Mouse (Mus musculus) spleen, postnatal 36 days (tissue): Measurements from ENCODE around the gene Syne1.

Experiments used
- DNase-seq, 2 experiments: peaks; one replicate each; pipeline ENCODE4 v3.0.0; 2022; ENCODE audit warnings: low spot score in 2 of 2, mixed read lengths in 1 of 2

Syne1 gene

DNA sequence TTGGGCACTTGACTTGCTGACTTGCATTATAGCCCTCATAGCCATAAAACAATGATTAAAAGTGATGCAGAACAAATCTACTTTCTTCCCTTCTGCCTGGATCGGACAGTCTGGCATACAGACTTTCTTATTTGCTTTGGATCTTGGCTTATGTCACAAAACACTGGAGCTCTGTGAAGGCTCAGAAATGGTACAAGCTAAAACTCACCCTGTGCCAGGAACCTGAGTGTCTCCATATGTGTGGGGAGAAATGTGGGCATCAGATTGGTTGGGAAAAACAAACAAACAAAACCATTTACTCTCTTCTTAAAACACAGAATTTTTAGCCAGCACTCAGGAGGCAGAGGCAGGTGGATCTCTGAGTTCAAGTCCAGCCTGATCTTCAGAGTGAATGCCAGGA lies 30.6 kb downstream of the Syne1 start:
- DNase-seq, result no peak

DNA sequence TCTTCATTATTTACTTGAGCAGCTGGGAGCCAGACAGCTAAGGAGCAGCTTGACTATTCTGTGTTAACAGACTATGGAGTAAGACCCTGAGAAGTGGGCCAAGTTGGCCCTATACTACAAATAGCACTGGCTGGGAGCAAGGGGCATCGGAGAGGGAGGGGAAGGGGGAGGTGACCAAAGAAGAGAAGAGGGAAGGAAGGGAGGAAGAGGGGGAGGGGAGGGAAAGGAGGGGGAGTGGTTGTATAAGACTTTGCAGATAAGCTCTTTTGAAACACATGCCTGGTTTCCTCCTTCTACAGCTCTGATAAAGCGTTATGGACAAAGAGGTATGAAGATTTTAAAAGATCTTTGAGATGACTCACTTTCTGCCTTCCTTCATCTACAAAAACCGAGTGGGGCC lies 36.0 kb downstream of the Syne1 start:
- DNase-seq, result no peak

DNA sequence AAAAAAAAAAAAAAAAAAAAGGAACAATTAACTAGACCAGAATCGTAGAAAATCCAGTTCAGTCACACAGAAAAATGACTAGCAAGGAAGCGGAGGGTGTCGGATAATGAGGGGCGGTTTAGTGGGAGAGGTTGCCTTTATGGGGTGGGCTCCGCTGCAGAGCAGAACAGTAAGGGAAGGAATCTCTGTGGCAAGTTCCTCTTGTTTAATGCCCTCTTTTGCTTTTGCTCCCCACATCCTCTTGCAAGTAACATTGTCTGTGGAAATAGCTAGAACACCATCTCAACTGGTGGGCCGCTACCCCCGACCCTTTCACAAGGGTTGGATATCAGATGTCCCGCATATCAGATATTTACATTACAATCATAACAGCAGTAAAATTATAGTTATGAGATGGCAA lies 37.1 kb downstream of the Syne1 start:
- no peak for DNase-seq

DNA sequence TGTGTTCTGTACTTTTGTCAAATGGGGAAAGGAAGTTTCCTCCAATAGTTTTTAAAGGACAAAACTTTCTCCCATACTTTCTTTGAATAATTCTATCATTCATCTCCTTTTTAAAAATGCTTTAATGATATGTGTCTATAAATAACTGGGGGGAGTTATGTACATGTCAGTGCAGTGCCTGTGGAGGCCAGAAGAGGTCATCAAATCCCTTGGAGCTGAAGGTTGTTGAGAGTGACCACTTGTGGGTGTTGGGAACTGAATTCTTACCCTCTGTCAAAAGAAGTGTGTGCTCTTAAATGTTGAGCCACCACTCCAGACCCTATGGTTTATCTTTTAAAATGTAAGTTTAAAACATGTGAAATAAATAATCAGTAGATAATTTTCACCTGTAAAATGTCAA lies 39.0 kb downstream of the Syne1 start:
- peak; percentile 5 to 6 for DNase-seq

GRCm38 (mm10) chr10:5511403-5511802 lies 39.9 kb downstream of the Syne1 start:
- DNase-seq, result no peak

- DNase-seq, result no peak
Observed at GRCm38 (mm10) chr10:5507478-5507877, 43.8 kb downstream of the Syne1 start.

DNA sequence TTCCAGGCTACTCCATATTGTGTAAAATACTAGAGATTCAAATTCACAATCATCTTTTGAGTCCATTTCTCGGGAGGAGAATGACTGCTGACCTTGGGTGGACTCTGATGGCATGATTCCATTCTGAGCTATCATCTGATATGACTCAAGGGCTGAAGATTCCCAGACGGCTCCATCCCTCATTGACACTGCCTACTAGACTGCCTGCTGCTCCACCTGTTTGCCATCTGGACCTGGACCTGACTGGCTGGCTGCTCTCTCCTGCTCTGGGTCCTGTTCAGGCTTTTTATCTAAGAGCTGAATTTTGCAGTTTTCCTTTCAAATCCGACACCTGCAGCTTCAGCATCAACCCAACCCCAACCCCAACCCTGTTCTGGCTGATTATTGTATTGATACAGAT lies 46.5 kb downstream of the Syne1 start:
- no peak for DNase-seq

DNA sequence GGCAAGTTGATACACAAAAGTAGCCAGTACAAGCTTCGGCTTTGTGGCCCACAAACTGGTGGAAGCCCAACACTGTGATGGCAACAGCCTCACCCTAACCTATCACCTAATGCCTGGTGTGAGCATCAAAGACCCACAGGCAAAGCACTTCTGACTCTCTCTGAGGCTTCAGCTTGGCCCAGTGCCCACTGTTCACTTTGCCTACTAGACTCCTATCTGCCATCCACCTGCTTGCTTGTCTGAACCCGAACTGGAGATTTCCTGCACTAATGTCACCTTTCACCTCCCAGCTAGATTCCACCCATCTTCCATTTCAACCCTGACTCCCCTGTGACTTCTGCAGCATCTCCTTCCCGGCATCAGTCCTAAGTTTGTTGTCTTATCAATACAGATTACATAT lies 47.4 kb downstream of the Syne1 start:
- no peak for DNase-seq

GRCm38 (mm10) chr10:5499684-5500369 lies 51.5 kb downstream of the Syne1 start:
- peak in 1 of 2 experiments; percentile 18 for DNase-seq

- DNase-seq, result no peak
Observed at GRCm38 (mm10) chr10:5497859-5498258, 53.4 kb downstream of the Syne1 start.

DNA sequence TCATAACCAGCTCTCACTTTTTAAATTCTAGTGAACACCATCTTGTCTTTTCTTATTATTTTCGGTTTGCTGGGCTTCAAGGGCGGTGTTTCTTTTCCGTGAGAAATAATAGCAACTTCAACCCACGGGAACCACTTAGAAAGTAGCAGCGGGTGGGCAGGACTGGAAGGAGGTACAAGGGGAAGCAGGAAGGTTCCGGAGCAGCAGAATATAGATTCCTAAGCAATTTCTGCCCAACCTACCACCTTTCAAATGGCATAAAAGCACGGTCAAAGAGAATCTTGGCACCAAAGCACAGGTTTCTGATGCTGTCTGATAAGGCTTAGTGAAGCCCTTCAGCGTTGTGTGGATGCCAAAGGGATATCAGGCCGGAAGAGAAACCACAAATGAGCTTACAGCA lies 60.2 kb downstream of the Syne1 start:
- no peak for DNase-seq

DNA sequence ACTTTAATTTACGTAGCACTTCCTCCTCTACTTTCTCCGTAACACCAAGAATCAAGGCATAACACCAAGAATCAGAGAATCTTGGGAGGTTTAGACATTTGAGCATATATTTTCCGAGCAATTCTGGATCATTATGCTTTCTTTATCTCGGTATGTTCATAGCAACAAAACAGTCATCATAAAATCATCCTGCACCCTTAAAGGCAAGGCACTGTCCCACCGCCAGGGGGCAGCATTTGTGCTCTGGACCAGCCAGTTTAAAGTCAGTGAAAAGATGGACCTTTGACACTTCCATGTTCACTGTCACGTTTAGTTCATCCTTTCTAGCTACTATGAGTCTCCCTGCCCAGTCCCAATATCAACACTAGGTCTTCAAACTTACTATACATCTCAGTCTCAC lies 61.3 kb downstream of the Syne1 start:
- peak in 1 of 2 experiments; percentile 8 for DNase-seq

GRCm38 (mm10) chr10:5488097-5488496 lies 63.2 kb downstream of the Syne1 start:
- DNase-seq, result no peak

GRCm38 (mm10) chr10:5480552-5481550 lies 70.4 kb downstream of the Syne1 start:
- DNase-seq, result no peak

GRCm38 (mm10) chr10:5480097-5480496 lies 71.2 kb downstream of the Syne1 start:
- no peak for DNase-seq

- DNase-seq, result no peak
Observed at GRCm38 (mm10) chr10:5468638-5469037, 82.6 kb downstream of the Syne1 start.

DNA sequence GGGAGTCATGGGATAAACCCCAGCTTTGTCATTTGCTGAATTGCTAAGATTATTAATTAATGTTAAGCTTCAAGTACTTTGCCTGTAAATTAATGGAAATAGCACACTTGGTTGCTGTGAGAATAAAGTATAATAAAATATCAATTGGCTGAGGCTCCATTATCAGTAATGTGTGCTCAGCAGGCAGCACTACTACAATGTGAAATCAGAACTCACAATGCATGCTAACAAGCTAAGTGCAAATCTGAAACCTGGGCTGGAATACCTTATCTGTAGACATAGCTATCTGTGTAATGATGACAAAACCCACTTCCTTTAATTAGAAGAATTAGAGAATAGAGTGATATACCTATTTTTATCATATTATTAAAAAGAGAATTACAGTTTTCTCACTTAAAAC lies 97.5 kb downstream of the Syne1 start:
- no peak for DNase-seq

DNA sequence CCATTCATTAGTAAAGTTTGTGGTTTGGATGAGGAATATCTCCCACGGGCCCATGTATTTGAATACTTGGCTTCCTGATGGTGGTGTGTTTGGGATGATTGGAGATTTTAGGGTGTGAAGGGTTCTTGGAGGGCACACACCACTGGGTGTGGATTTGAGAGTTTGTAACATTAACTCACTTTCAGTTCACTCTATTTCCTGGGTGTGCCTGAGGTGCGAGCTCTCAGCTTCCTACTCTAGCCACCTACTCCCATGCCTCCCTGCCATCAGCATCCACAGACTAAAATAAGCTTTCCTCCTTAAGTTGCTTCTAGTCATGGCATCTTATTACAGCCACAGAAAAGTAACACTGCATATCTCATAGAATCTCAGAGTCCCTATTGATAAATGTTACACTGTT lies 101.3 kb downstream of the Syne1 start:
- DNase-seq, result no peak

GRCm38 (mm10) chr10:5447950-5448716 lies 103.1 kb downstream of the Syne1 start:
- peak; percentile 2 to 4 for DNase-seq

DNA sequence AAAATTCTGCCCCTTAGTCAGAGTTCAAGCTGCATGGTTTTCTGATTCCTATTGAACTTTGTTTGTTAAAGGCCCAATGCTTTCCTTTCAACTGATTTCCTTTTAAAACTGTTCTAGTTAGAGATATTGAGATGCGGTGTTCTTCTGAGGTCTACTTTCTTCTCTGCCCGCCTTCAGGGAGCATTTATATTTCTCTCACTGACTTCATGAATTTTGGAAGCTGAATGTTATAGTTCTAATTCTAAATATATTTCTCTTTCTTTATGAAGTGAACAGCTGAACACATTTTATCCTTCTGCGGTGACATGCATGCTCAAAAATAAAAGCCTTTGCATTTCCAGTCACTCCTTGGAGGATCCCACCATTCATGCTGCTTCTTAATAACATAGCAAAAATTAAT lies 106.0 kb downstream of the Syne1 start:
- no peak for DNase-seq

DNA sequence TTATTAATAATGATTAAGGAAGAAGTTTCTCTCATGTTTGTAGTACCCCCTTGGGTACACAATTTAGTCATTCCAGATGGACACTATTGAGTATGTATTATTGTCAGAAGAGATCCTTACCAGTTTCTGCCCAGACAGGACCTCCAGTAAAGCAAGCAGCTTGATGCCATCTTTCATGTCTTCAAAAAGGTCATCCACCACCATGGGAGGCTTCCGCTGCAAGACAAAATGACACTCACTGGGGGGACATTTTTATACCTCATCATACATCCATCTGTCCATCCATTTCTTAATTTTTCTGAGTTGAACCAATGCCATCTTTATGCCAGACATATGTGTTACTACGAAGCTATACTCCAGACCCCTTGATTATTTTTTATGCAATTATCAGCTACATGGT lies 108.3 kb downstream of the Syne1 start:
- DNase-seq, result no peak

DNA sequence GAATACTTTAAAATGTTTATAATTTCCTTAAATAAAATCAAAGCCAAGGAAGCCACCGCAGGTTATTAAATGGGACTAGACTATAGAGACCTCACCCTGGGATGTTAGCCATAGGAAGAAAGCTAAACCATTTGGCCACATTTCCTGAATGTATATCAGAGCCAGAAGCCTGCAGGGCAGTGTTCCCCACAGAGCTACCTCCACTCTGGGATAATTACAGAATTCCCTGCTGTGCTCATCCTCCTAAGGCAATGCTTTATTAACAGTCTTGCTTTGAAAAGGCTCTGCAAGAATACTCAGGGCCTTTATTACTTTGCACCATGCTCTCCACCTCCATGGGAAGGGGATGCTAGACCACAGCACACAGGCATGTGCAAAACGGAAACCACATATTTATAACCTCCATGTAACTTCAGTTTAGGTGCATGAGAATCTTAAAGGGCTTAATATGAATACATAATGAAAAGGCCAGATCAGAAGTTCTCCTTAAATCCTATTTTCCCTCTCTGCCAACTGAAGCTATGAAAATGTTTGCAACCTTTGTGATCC lies 111.4 kb downstream of the Syne1 start:
- no peak for DNase-seq
